Mouse (Mus musculus): ENCODE measurements around the gene D630003M21Rik. TPM values are rescaled to one million over a fixed set of nuclear protein-coding genes. Genes with fewer than 3 reads are reported as not detected.
A peak's percentile ranks its signal among the peaks of the same experiment; 100 is the strongest.

Gene D630003M21Rik
- total and polyA plus RNA-seq, 2 experiments = 0.46 to 0.69 TPM

DNA sequence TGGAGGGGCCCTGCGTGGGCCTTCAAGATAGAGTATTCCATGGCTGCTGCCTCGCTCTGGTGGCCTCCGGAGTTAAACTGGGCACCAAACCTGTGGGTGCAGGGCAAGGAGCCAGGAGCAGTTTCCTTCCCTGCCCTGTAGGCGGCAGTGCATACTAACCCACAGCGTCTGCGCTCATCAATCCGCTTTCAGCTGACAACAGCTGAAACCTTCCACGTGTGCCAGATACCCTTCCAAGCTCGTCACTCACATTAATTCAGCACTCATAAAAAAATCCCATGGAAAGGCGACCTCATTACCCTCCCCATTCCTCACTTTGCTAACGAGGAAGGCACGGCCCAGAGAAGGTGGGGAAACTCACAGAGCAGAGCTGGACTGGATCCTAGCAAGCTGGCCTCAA is 21.2 kb downstream of the D630003M21Rik start:
- 6% methylated on average over 12 of the region's 12 CpGs for WGBS
- H3K4me3 ChIP-seq (ENCODE audit: insufficient read depth, low read depth, low read length) = no peak overlapping the region
- no peaks in the 10 kb centered on the region for H3K36me3 ChIP-seq (ENCODE audit: control insufficient read depth, insufficient read depth, low read length)
- TF ChIP-seq POLR2A (IDR thresholded peaks at IDR 0.05; ENCODE audit: extremely low read depth, insufficient read depth, low read length) (no peak), CTCF (IDR thresholded peaks at IDR 0.05; ENCODE audit: low read depth, low read length) (peak; percentile 100)
- no peaks in the 10 kb centered on the region for H3K4me1 ChIP-seq (ENCODE audit: control insufficient read depth, insufficient read depth, low read length)
- no peak overlapping the region for H3K27ac ChIP-seq (replicated peaks; ENCODE audit: insufficient read depth, low read depth, low read length)
- peak; percentile 59 for DNase-seq (ENCODE audit: extremely low read depth, low read depth, low spot score)
- no peak overlapping the region for H3K9ac ChIP-seq (ENCODE audit: low read depth, low read length)
- H3K79me2 ChIP-seq (ENCODE audit: control insufficient read depth, insufficient read depth, low read length) = no peaks in the 10 kb centered on the region
- no peaks in the 10 kb centered on the region for H3K27me3 ChIP-seq (ENCODE audit: control insufficient read depth, insufficient read depth, low read length)

DNA sequence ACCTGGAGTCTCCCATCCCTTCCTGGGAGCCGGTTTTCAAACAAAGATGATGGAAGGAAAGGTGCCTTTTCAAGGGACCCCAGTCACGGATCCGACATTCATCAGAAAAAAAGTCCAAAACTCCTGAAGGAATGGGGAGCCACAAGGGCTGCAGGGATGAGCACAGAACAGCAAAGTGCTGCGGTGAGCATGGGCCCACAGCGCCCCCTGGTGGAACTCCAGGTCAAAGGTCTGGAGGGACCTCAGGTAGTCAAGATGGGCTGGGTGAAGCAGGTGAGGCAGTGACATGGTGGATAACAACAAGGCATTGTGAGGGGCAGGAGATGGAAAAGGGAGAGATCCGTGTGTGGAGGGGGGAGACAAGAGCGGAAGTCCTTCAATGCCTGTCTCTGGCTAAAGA is 24.9 kb downstream of the D630003M21Rik start:
- H3K79me2 ChIP-seq (ENCODE audit: control insufficient read depth, insufficient read depth, low read length) = no peaks in the 10 kb centered on the region
- H3K36me3 ChIP-seq (ENCODE audit: control insufficient read depth, insufficient read depth, low read length) = no peaks in the 10 kb centered on the region
- peaks cover under 1% of the 10 kb centered on the region for H3K4me1 ChIP-seq (ENCODE audit: control insufficient read depth, insufficient read depth, low read length)
- no peaks in the 10 kb centered on the region for H3K27me3 ChIP-seq (ENCODE audit: control insufficient read depth, insufficient read depth, low read length)
- peak; percentile 43 for DNase-seq (ENCODE audit: extremely low read depth, low read depth, low spot score)
- TF ChIP-seq CTCF (IDR thresholded peaks at IDR 0.05; ENCODE audit: low read depth, low read length) (peak; percentile 97), POLR2A (IDR thresholded peaks at IDR 0.05; ENCODE audit: extremely low read depth, insufficient read depth, low read length) (no peak)
- H3K4me3 ChIP-seq (ENCODE audit: insufficient read depth, low read depth, low read length) = no peak overlapping the region
- H3K27ac ChIP-seq (replicated peaks; ENCODE audit: insufficient read depth, low read depth, low read length) = no peak overlapping the region
- H3K9ac ChIP-seq (ENCODE audit: low read depth, low read length) = no peak overlapping the region
- 18% methylated on average over 7 of the region's 7 CpGs for WGBS

DNA sequence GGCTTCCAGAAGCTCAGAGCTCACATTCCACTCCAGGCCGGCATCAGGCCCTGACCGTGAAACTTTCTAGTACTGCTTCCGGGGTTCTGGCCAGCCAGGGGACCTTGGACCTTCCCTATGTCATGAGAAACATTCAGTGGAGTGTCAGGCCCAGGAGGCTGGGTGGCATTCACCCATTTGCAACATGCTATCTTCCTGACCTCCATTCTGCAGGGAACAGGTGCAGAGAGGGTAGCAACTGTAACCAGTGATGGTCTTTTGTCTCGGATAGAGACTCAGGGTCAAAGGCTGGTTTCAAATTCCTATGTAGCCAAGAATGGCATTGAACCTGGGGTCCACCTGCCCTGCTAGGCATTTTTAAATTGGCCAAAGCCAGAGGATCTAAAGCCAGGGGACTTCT is 25.3 kb downstream of the D630003M21Rik start:
- Histone ChIP-seq H3K36me3 (ENCODE audit: control insufficient read depth, insufficient read depth, low read length) (no peaks in the 10 kb centered on the region), H3K4me3 (ENCODE audit: insufficient read depth, low read depth, low read length) (no peak overlapping the region), H3K27me3 (ENCODE audit: control insufficient read depth, insufficient read depth, low read length) (no peaks in the 10 kb centered on the region), H3K27ac (replicated peaks; ENCODE audit: insufficient read depth, low read depth, low read length) (no peak overlapping the region), H3K9ac (ENCODE audit: low read depth, low read length) (no peak overlapping the region), H3K79me2 (ENCODE audit: control insufficient read depth, insufficient read depth, low read length) (no peaks in the 10 kb centered on the region), H3K4me1 (ENCODE audit: control insufficient read depth, insufficient read depth, low read length) (peaks cover 3% of the 10 kb centered on the region)
- no peak for DNase-seq (ENCODE audit: extremely low read depth, low read depth, low spot score)
- WGBS = 91% methylated on average over 4 of the region's 4 CpGs
- TF ChIP-seq POLR2A (IDR thresholded peaks at IDR 0.05; ENCODE audit: extremely low read depth, insufficient read depth, low read length) (no peak), CTCF (IDR thresholded peaks at IDR 0.05; ENCODE audit: low read depth, low read length) (no peak)

DNA sequence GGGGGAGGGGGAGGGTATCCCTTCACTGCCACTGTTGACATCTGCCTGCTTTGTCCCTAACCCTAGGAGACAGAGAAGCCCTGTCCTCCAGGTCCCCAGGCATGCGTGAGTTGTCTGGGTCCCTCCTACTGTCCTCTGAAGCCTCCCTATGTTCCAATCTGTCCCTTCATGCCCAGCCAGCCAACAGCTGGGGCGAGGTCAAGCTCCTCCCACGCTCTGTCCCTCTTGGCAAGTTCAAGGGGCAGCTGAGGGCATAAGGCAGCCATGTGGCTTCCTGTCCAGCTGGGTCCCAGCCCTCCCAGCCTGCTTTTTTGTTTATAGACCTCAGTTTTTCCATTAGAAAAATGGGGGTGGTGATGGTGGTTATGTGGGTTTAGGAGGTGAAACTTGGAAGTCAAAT is 29.7 kb downstream of the D630003M21Rik start:
- H3K9ac ChIP-seq (ENCODE audit: low read depth, low read length) = no peak overlapping the region
- H3K27me3 ChIP-seq (ENCODE audit: control insufficient read depth, insufficient read depth, low read length) = no peaks in the 10 kb centered on the region
- WGBS = 9% methylated on average over 3 of the region's 3 CpGs
- peak; percentile 91 for DNase-seq (ENCODE audit: extremely low read depth, low read depth, low spot score)
- H3K27ac ChIP-seq (replicated peaks; ENCODE audit: insufficient read depth, low read depth, low read length) = peak overlapping the region; percentile 50
- peaks cover 3% of the 10 kb centered on the region for H3K4me1 ChIP-seq (ENCODE audit: control insufficient read depth, insufficient read depth, low read length)
- H3K79me2 ChIP-seq (ENCODE audit: control insufficient read depth, insufficient read depth, low read length) = no peaks in the 10 kb centered on the region
- no peaks in the 10 kb centered on the region for H3K36me3 ChIP-seq (ENCODE audit: control insufficient read depth, insufficient read depth, low read length)
- TF ChIP-seq POLR2A (IDR thresholded peaks at IDR 0.05; ENCODE audit: extremely low read depth, insufficient read depth, low read length) (no peak), CTCF (IDR thresholded peaks at IDR 0.05; ENCODE audit: low read depth, low read length) (no peak)
- no peak overlapping the region for H3K4me3 ChIP-seq (ENCODE audit: insufficient read depth, low read depth, low read length)

DNA sequence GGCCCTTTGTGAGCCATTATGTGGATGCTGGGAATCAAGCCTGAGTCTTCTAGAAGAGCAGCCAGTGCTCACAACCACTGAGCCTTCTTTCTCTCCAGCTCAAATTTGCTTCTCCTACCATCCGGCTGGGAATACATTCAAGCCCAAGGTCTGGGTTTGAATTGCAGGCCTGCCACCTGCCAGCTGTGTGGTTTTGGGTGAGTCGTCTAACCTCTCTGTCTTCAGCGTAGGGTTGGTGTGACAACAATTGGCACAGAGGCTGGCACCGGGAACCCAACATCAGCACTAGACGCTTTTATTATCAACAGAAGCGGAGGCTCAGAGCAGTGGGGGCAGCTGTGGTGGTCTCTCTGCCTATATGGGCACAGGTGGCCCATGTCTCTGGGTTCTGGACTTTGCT is 30.2 kb downstream of the D630003M21Rik start:
- 73% methylated on average over 6 of the region's 6 CpGs for WGBS
- TF ChIP-seq CTCF (IDR thresholded peaks at IDR 0.05; ENCODE audit: low read depth, low read length) (no peak), POLR2A (IDR thresholded peaks at IDR 0.05; ENCODE audit: extremely low read depth, insufficient read depth, low read length) (no peak)

DNA sequence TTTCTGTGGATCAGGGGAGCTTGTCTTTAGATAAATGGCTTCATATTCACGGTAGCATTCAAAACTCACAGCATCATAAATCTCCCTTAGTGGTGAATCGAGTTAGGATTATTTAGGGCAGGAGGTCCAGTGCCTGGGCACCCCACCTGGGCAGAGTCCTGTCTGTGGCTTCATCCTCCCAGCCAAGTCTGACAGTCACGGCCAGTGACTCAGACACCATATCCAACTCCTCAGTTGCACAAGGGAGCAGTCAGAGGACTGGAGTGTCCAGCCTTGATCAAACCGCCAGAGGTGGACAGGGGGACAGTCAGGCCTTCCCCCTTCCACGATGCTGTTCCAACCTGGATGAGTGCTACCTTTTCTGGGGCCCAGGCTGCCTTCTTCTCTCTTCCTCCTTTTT is 31.1 kb downstream of the D630003M21Rik start:
- DNase-seq (ENCODE audit: extremely low read depth, low read depth, low spot score) = no peak
- no peaks in the 10 kb centered on the region for H3K36me3 ChIP-seq (ENCODE audit: control insufficient read depth, insufficient read depth, low read length)
- 80% methylated on average over 5 of the region's 5 CpGs for WGBS
- no peak overlapping the region for H3K27ac ChIP-seq (replicated peaks; ENCODE audit: insufficient read depth, low read depth, low read length)
- no peak overlapping the region for H3K4me3 ChIP-seq (ENCODE audit: insufficient read depth, low read depth, low read length)
- H3K79me2 ChIP-seq (ENCODE audit: control insufficient read depth, insufficient read depth, low read length) = no peaks in the 10 kb centered on the region
- H3K27me3 ChIP-seq (ENCODE audit: control insufficient read depth, insufficient read depth, low read length) = no peaks in the 10 kb centered on the region
- peaks cover 3% of the 10 kb centered on the region for H3K4me1 ChIP-seq (ENCODE audit: control insufficient read depth, insufficient read depth, low read length)
- TF ChIP-seq CTCF (IDR thresholded peaks at IDR 0.05; ENCODE audit: low read depth, low read length) (no peak), POLR2A (IDR thresholded peaks at IDR 0.05; ENCODE audit: extremely low read depth, insufficient read depth, low read length) (no peak)
- H3K9ac ChIP-seq (ENCODE audit: low read depth, low read length) = no peak overlapping the region

More for the DNA sequence above, 30.2 kb downstream of the D630003M21Rik start:
- no peak overlapping the region for H3K9ac ChIP-seq (ENCODE audit: low read depth, low read length)
- no peak for DNase-seq (ENCODE audit: extremely low read depth, low read depth, low spot score)
- peak overlapping the region; percentile 50 for H3K27ac ChIP-seq (replicated peaks; ENCODE audit: insufficient read depth, low read depth, low read length)
- H3K79me2 ChIP-seq (ENCODE audit: control insufficient read depth, insufficient read depth, low read length) = no peaks in the 10 kb centered on the region
- no peaks in the 10 kb centered on the region for H3K36me3 ChIP-seq (ENCODE audit: control insufficient read depth, insufficient read depth, low read length)
- H3K27me3 ChIP-seq (ENCODE audit: control insufficient read depth, insufficient read depth, low read length) = no peaks in the 10 kb centered on the region
- H3K4me1 ChIP-seq (ENCODE audit: control insufficient read depth, insufficient read depth, low read length) = peaks cover 3% of the 10 kb centered on the region
- H3K4me3 ChIP-seq (ENCODE audit: insufficient read depth, low read depth, low read length) = no peak overlapping the region
